Mouse (Mus musculus) spleen, adult 18-20 months (tissue): Measurements from ENCODE around the gene Fam20c.

Experiments
- DNase-seq, 2 experiments: peaks; one replicate each; pipeline ENCODE4 v3.0.0; 2022; ENCODE audit warnings: mixed read lengths in 2 of 2

The Fam20c gene

DNA sequence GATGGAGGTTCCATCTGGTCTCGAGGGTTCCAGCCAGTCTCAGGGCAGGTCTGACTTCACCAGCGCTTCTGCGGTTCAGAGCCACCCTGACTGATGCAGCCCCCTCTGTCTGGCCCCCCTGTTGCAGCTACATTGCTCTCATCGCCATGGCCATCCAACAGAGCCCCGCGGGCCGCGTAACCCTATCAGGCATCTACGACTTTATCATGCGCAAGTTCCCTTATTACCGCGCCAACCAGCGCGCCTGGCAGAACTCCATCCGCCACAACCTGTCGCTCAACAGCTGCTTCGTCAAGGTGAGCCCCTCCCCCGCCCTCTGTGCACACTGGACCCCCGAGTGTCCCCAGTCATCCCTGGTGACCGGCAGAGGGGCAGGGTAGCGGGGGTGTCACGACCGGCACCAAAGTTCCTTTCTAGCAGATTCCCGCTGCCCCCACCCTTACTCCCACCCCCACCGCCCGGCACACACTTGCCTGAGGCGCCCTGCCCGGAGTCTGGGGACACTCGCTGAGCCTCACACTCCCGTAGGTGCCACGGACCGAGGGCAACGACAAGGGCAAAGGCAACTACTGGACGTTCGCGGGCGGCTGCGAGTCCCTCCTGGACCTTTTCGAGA lies 66.5 kb downstream of the Fam20c start:
- DNase-seq, result no peak

DNA sequence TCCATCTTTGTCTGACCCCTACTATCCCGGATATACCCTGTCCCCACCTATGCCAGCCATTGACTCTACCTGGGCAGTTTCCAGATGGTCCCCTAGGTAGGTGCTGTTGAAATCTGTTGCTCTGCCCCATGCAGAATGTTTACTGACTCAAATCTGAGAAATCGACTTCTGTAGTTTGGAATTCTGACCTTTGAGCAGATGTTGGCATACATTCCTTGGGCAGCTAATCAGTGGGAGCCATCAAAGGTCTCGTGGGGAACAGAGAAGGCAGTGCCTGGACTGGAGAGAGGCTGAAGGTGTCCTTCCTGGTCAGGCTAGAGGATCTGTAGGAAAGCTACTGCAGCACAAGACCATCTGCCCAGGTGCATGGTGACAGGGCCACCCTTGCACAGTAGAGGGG lies 70.8 kb downstream of the Fam20c start:
- no peak for DNase-seq

DNA sequence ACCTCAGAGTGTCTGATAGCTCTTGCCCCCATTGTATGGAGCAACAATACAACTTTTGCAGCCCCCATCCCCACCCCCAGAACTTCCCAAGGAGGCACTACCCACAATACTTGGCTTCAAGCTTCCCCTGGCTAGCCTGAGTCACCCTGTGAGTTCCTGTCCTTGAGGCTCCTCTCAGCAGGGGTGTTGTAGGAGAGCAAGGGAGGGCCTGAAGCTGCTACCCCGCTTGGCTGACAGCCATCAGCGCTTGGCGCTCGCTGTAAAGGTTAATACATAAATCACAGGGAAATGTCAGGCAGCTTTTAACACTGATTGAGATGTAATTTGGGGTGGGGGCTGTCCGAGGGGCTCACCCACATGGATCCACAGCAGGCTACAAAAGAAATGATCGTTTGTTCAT lies 79.1 kb downstream of the Fam20c start:
- DNase-seq, result no peak

DNA sequence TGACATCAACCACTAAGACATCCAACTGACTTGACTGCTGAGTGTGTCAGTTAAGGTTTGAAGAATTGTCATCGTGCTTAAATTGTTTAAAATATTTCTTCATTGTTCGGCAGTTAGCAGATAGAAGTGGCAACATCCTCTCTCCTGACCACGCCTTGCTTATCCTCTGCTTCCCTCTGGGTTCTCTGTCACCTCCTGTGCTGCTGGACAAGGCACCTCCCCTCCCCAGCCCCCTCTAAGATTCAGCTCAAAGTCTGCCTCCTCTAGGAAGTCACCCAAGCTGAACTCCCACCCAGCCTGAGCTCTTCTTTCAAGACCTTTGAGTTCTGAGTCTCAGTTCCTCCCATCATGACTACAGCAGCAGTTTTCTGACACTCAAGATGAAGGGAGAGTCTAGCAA lies 80.6 kb downstream of the Fam20c start:
- DNase-seq, result no peak

DNA sequence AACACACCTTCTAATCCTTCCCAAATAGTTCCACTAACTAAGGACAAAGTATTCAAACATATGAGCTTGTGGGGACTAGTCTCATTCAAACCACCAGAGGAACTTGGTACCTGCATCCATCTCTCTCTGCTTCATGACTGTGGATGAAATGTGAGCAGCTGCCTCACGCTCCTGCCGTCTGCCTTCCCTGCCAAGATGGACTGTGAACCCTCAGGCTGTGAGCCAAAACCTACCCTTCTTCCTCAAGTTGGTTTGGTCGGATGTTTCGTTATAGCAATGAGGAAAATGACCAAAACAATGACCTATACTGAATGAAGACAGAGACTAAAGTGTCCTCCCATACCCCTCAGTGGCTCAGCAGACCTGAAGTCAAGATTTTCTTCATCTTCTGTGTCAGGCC lies 86.7 kb downstream of the Fam20c start:
- DNase-seq, result no peak

DNA sequence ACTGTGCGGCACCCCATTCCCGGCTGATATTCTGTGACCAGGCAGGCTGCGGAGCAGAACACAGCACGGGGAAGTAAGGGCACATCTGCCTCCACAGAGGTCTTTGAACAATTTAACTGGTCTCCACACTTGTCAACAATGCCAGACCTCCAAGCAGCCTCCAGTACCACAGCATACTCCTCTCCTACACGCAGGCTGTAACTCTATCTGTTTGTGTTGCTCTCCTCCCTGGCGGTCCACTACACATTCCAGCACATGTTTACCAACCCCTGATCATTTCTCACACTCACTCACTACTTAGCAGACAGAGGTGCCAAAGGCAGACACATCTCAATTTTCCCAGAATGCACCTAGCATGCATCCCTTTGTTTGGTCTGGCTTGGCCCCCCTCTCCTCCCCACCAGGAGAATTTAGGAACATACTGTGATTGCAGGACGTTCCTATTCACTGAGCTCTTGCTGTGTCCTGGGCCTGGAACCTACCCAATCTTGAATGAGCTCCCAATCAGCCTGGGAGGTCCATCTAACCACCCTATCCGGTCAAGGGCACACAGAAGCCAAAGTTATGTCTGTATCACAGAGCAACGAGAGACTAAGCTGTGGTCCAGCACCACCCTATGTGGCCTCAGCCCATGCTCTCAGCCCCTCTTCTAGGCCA lies 89.0 kb downstream of the Fam20c start:
- no peak for DNase-seq

DNA sequence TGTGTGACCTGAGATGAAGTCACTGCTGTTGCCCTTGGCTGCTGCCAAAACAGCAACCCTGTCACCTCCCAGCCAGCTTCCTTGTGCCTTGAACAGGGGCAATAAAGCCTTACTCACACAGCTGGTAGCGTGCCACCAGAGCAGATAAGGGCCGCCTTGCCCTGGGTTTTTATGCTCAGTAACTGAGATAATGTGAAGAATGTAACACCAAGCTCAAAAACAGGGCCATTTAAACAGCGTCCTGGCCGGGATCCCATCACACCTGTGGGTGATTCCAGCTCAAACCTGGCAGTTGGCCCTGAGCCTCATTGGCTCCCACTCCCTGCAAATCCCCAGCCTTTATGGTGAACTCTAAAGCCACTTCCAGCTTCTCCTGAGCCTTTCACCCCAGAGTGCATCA lies 92.2 kb downstream of the Fam20c start:
- no peak for DNase-seq

DNA sequence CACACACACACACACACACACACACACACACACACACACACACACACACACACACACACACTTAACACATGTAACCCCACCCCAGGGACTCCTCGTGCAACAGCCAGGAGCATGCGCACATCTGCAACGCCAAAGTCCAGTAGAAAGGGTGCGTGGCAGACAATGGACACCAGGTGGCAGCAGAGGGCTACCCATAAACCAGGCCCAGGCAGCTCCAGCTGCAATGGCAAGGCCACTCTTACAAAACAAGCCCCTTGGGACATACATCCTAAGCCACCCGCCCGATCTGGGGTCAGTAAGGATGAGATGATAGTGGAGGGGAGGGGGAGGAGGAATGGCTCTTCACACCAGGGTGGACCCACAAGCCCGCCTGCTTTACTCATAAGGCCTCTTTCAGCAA lies 93.8 kb downstream of the Fam20c start:
- DNase-seq, result peak; percentile 45 to 76

DNA sequence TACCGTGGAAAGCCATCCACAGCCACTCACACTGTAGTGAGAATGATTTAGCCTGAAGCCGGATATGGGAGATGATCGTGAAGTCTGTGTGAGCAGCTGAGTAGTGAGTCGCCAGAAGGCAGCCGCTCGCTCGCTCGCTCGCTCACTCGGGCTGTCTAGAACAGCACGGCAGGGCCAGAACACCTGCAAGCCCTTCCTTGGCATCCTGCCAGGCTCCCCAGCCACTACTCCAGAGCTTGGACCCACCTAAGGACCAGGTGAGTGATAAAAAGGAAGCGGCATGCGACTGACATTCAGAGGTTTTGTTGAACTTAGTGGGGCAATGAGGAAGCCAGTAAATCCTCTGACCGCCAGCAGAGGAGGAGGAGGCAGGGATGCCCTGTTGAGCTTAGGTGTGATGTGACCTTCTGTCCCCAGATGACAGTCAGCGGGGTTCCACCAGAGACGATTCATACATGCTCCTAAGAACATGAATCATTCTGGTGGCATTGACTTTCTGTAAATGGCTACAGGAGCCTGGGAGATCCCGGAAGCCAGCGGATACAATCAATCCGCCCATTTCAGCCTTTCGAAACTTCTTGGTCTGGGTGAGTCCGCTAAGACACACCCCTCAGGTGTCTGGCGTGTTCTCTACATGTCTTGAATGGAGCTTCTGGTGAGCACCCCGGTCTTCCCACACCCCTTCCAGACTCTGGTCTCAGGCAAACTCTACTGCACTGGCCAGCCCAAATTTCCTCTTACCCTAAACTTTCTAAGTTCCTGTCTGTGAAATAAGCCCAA lies 95.6 kb downstream of the Fam20c start:
- no peak for DNase-seq

DNA sequence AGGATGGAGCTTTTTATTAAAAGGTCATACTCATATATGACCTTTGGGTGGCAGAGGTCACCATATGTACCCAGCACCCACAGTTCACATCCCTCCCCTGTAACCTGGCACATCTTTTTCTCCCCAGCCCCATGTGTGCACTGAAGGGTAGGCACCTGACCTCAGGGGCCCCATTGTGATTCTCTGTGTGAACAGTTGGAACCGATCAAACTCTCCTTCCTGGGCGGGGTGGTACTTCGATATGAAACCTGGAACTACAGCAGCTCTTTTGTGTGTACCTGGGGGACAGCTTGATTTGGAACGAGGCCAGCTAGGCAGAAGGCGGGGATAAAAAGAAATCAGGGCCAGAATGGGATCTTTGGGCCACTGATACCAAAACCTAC lies 96.1 kb downstream of the Fam20c start:
- no peak for DNase-seq

DNA sequence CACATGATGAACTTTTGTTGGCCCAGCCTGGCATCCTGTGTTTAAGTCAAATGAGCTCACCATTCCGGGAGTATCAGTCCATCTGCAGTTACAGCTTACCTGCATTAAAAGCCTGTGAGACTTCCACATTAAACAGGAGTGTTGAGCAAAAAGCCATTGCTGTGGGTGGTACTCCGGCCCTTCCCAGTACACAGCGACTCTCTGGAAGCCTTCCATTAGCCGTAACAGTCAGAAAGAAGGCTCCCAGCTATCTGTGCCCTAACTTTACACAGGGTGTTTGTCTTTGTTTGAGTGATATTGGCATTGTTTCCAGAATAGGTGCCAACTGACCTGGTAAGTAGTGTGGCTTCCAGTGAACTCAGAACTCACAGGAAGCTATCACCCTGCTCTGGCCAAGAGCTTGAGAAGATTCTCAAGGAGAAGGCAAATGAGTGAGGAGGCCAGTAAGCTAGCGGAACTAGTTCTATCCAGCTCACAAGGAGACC lies 97.0 kb downstream of the Fam20c start:
- DNase-seq, result no peak

DNA sequence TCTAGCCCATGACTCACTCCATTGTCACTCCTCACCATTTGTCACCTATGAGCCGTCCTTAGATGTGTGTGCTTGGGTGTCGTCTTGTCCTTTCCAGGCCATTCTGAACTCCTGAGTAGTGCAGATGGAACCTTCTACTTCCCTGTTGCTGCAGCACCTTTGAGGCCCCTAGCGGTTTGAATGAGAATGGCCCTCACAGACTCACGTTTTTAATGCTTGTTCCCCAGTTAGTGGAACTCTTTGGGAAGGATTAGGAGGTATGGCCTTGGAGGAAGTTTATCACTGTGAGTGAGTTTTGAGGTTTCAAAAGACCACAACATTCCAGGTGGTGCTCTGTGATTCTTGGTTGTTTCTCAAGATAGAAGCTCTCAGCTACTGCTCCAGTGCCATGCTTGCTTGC lies 97.8 kb downstream of the Fam20c start:
- no peak for DNase-seq

DNA sequence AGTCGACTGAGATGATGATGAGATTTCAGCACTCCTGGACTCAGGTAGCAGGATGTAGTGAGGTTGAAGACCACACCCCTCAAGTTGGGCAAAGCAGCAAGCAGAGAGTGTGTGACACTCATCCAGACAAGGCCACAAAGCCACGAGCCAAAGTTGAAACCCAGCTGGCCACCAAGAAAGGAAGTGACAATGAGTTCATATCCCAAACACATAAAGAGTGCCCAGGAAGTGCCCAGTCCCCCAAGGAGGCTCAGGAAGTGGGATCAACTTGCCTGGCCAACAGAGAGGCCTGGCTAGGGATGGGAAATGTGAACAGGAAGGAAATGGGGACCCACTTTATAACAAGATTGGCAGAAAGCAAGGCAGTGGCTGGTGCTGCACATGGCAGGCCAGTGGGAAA lies 99.0 kb downstream of the Fam20c start:
- DNase-seq, result no peak

DNA sequence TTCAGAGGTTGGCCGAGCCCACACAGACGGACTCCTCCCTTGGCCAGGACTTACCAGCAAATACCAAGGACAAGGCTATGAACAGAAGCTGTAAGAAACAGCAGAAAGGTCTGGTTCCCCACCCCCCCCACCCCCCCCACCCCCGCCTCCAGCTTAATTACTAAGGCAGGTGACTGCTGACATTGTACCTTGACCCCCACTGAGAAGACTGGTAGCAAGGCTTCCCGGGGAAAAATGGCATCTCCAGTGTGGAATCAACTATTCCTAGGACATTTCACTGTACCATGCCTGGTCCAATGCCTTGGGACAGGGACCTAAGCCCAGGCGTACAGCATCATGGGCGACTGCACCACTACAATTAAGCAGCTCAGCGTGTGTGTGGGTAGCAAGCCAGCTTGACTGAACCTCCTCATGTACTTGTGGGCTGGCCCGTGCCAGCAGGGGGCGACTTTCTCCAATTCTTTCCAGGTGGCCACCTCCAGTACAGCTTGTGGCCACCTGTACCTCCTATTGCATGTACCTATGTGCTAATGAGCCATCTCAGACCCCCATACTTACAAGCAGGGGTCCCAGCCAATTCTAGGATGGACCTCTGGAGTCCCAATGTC lies 102.8 kb downstream of the Fam20c start:
- DNase-seq, result peak in 1 of 2 experiments; percentile 45

DNA sequence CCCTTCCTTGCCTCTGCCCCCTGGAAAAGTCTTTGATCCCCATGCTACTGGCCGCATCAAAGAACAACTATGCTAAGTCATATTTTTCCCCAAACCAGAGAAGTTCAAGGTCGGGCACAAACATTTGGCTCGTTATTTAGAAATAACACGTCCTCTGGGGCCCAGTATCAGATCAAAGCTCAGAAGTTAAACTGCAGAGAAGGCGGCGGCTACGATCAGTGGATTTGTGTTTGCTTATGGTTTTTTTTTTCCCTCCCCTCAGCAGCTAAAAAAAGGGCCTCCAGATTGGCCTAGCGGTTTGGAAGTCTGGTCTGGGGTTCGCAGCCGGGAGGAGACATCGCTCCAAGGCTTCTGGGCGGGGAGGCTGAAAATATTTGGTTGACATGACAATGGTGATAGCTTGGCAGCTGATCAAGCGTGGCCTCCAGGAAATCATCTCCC lies 103.5 kb downstream of the Fam20c start:
- no peak for DNase-seq
